Mouse (Mus musculus) brain, embryonic 14.5 days (tissue): ENCODE results near the gene Aff3. TPM values are rescaled to one million over a fixed set of nuclear protein-coding genes. Genes with fewer than 3 reads are reported as not detected.

ENCODE experiments used
- DNase-seq: peaks from one replicate; pipeline ENCODE4 v3.0.0-alpha.2; 2011; ENCODE audit warnings: low read depth
- CTCF ChIP-seq: fragments of 200-500 bp; IDR thresholded peaks from 2 replicates; pipeline ENCODE4 v1.5.1; 2012; ENCODE audit warnings: inconsistent platforms, mild to moderate bottlenecking, moderate library complexity, borderline replicate concordance; ENCODE audit not compliant: insufficient read depth, insufficient read length; ENCODE audit errors: extremely low read depth
- POLR2A ChIP-seq: fragments of 200-500 bp; IDR thresholded peaks from 2 replicates; pipeline ENCODE4 v1.6.1; 2012; ENCODE audit warnings: mild to moderate bottlenecking, inconsistent platforms, borderline replicate concordance; ENCODE audit not compliant: poor library complexity, insufficient read depth, insufficient read length, severe bottlenecking; ENCODE audit errors: extremely low read depth
- polyA plus RNA-seq: library from polyadenylated mRNA; depleted of rRNA; stranded (reverse); fragments of >200 nt; gene quantifications from 2 replicates; pipeline ENCODE4 v1.2.3, GENCODE M21; 2012

Gene Aff3
- polyA plus RNA-seq, 1 experiment, result 52.5 TPM

DNA sequence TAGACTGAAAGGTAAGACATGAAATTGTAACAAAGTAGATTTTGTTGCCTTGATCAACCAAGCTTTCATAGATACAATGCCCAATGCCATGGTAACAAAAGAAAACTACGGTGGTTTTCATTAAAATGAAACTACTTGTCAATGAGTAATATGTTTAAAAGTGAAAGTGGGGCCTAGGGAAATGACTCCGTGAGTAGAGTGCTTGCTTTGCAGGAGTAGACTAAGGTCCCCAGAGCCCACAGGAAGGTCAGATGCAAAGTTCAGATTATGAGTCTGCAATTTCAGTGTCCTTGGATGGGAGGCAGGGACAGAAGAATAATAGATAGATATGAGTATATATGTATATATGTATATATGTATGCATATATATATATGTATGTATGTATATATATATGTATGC, 84.2 kb downstream of the Aff3 start:
- TF ChIP-seq POLR2A (no peak), CTCF (no peak)

GRCm38 (mm10) chr1:38578339-38578738, 86.4 kb downstream of the Aff3 start:
- TF ChIP-seq CTCF (no peak), POLR2A (no peak)
- no peak for DNase-seq

More for the DNA sequence above, 84.2 kb downstream of the Aff3 start:
- DNase-seq, result no peak

DNA sequence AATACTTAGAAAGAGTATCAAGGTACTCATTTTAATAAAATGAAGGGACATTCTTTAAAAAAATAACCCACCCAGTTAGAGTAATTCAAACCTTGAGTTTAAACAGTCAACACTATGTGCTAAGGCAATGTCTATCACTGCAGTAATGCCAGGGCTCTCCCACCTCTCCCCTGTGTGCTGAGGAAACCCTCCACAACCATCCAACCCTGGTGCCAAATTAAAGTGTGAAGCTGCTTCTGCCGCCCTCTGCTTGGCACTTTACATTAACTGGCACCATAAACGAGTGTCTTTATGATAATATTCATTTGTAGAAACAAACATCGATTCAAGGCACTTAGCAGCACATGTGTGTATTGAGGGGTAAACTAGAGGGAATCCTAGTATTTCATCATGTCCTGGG, 97.0 kb downstream of the Aff3 start:
- TF ChIP-seq POLR2A (no peak), CTCF (no peak)
- peak; percentile 75 for DNase-seq

GRCm38 (mm10) chr1:38566101-38566678, 98.6 kb downstream of the Aff3 start:
- no peak for TF ChIP-seq CTCF
- TF ChIP-seq POLR2A, result no peak
- peak; percentile 49 for DNase-seq

DNA sequence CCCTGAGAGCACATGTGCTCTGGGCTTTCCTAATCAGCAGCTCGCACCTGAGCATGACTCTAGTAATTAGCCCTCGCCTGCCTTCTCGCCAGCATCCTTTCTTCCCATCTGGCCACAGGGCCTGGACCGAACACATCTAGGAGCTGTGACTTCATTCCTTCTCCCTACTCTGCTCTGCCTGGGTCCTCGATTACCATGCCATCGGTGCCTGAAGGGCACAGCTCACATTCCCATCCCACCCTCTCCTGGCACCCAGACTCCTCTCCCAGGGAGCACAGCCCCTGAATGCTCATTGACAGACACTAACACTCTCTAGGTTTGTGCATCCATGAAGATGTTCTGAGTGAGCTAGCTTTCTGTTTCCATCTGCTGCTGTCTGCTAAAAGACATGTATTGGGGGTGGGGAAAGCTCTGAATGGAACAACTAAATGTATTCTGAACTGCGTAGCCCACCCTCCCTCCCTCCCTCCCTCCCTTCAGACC, 99.4 kb downstream of the Aff3 start:
- TF ChIP-seq POLR2A, result no peak
- no peak for TF ChIP-seq CTCF
- peak; percentile 78 for DNase-seq

DNA sequence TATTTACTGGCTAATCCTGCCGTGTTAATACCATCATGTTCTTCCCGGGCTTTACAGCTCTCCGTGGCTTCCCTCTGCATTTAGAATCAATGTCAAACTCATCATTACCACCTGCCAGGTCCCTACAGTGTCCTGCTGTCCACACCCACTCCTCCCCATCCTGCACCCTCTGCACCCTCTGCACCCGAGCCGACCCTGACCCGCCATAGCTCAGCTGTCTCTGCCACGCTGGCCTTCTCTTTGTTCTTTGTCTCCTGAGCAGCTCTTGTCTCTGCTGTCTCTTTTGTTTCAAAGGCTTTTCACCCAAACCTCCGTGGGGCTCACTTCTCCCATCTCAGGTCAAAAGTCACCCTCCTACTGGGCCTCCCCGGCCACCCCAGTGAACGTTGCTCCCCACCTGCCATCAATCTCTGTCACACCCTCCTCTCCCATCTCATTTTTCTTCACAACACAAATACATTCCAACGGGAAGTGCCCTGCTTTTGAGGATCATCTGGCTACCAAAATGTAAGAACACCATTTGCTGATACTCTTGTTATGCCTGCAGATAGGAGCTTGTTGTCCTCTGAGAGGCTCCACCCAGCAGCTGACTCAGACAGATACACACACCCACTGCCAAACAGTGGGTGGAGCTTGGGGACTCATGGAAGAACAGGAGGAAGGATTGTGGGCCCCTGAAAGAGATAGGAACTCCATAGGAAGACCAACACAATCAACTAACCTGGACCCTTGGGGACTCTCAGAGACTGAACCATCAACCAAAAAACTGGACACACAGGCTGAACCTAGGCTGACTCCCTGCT, 102.2 kb downstream of the Aff3 start:
- TF ChIP-seq CTCF, result no peak
- TF ChIP-seq POLR2A, result no peak
- peak; percentile 33 for DNase-seq

DNA sequence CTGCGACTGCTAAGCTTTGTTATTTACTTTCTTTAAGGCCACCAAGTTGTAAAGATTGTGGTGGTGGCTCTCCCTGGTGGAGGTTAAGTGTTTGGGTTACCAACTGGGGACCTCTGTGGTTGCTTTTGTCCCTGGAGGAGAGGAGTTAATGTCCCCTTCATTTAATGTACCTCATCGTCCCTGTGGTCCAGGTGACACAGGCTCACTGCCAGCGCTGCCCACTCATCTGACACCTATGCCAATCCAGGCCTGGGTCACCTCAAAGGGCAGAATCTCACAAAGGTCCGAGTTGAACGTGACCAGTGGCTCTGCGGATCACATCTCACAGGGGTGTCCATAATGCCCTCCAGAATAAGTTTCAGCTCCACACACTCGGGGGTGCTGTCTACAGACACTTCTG, 103.4 kb downstream of the Aff3 start:
- TF ChIP-seq POLR2A, result no peak
- no peak for TF ChIP-seq CTCF
- no peak for DNase-seq

DNA sequence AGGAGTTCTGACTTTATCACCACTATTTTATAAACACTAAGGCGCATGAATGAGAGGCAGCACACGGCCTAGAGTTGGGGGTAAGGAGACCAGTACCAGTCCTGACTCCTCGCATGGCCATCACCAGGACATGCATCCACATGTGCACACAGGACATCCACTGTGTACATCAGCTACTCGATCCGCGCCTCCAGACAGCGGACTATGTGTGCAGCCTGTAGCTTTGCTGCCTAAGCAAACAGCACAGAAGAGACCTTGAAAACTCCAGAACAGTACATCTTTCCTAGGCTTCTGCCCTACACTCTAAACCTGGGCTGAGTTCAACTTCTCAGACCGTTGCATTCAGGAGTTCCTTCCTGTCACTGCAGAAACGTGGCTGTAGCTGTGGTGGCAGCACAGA, 104.1 kb downstream of the Aff3 start:
- TF ChIP-seq POLR2A (no peak), CTCF (no peak)
- DNase-seq, result no peak

DNA sequence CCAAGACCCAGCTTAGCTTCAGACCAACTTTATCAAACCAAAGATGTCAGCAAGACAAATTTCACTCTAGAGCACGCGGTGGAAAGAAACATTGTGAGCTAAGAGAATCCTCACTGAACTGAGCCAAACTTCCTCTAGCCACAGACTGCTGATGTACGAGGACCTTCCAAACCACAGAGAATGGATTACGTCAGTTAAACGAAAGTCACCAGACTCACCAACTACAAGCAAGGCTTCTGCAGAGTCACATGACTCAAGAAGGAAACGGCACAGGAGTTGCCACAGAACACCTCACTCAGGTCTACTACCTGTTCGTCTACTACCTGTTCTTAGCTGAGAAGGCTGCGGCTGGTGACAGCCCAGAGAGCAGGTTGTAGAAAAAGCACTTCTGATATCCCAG, 107.1 kb downstream of the Aff3 start:
- no peak for DNase-seq
- TF ChIP-seq POLR2A (no peak), CTCF (no peak)

DNA sequence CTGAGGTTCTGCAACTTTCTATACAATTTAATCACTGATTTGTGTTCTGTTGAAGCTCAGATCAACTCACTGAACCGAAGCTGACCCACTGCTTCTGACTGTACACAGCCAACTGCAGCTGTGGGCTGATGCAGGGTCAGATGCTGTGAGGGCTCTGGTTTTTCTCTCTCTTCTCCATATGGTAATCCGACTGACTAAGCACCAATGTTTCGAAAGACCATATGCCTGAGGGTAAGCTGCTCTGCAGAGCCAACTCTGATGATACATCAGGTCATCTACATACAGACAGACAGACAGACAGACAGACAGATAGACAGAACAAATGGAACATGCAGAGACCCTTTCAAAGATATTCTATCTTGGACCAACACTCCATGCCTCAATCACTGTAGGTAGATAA, 110.2 kb downstream of the Aff3 start:
- no peak for DNase-seq
- TF ChIP-seq CTCF, result no peak
- no peak for TF ChIP-seq POLR2A

- TF ChIP-seq POLR2A (no peak), CTCF (no peak)
- DNase-seq, result no peak
These were observed 111.7 kb downstream of the Aff3 start for GRCm38 (mm10) chr1:38553090-38553489.

DNA sequence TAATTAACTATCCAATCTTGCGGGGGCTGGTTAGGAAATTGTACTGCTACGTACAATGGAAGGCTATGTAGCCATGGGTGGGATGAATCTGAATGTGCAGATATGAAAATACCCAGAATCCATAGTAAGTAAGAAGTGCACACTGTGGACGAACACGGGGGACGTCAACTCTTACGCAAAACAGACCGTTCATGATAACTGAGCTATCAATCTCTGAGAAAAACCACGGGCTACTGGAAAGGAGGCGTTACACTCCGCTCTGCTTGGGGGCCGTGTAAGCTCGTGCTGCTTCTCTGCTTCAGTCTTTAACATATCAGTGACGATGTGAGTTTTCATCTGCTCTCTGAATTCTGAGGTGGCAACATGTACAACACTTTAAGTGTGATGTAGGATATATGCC, 114.2 kb downstream of the Aff3 start:
- TF ChIP-seq CTCF, result no peak
- TF ChIP-seq POLR2A, result no peak
- no peak for DNase-seq
